Mouse (Mus musculus): ENCODE measurements around the gene Acyp2.
"Not testable (repeated sequence)": the region's sequence is repeated elsewhere in the genome, so short reads cannot be mapped to it uniquely, and the experiment has no call there.

Acyp2 gene

GRCm38 (mm10) chr11:30649001-30649637 lies at the start of gene Acyp2:
Gene Acyp2, minus strand, starts transcription at chr11:30649587.
- peak; percentile 69 to 83 for DNase-seq (ENCODE audit: low spot score in 2 of 2)

- DNase-seq (ENCODE audit: low spot score in 2 of 2): no peak
These were observed 40.0 kb upstream of the Acyp2 start for GRCm38 (mm10) chr11:30689421-30689820.

- peak; percentile 28 to 69 for DNase-seq (ENCODE audit: low spot score in 2 of 2)
These were observed 26.7 kb upstream of the Acyp2 start for GRCm38 (mm10) chr11:30676086-30676485.

GRCm38 (mm10) chr11:30672719-30673118 lies 23.3 kb upstream of the Acyp2 start:
- no peak for DNase-seq (ENCODE audit: low spot score in 2 of 2)

- DNase-seq (ENCODE audit: low spot score in 2 of 2): no peak
These were observed 13.6 kb upstream of the Acyp2 start for GRCm38 (mm10) chr11:30663001-30663400.

- DNase-seq (ENCODE audit: low spot score in 2 of 2): no peak
These were observed 13.2 kb upstream of the Acyp2 start for GRCm38 (mm10) chr11:30662591-30662990.

- DNase-seq (ENCODE audit: low spot score in 2 of 2): peak in 1 of 2 experiments; percentile 72
These were observed 7.7 kb upstream of the Acyp2 start for GRCm38 (mm10) chr11:30657069-30657468.

- no peak for DNase-seq (ENCODE audit: low spot score in 2 of 2)
These were observed 6.7 kb upstream of the Acyp2 start for GRCm38 (mm10) chr11:30656060-30656459.

GRCm38 (mm10) chr11:30650416-30650815 lies 1.0 kb upstream of the Acyp2 start:
- no peak for DNase-seq (ENCODE audit: low spot score in 2 of 2)

GRCm38 (mm10) chr11:30635674-30636073 lies 13.7 kb downstream of the Acyp2 start:
- no peak for DNase-seq (ENCODE audit: low spot score in 2 of 2)

- DNase-seq (ENCODE audit: low spot score in 2 of 2): no peak
These were observed 18.9 kb downstream of the Acyp2 start for GRCm38 (mm10) chr11:30630514-30630913.

- DNase-seq (ENCODE audit: low spot score in 2 of 2): no peak
These were observed 26.2 kb downstream of the Acyp2 start for GRCm38 (mm10) chr11:30623218-30623617.

- not testable (repeated sequence) for DNase-seq (ENCODE audit: low spot score in 2 of 2)
These were observed 27.7 kb downstream of the Acyp2 start for GRCm38 (mm10) chr11:30621386-30622363.

- DNase-seq (ENCODE audit: low spot score in 2 of 2): no peak
These were observed 31.2 kb downstream of the Acyp2 start for GRCm38 (mm10) chr11:30618235-30618634.

- DNase-seq (ENCODE audit: low spot score in 2 of 2): no peak
These were observed 31.8 kb downstream of the Acyp2 start for GRCm38 (mm10) chr11:30617571-30618097.

GRCm38 (mm10) chr11:30615977-30616376 lies 33.4 kb downstream of the Acyp2 start:
- DNase-seq (ENCODE audit: low spot score in 2 of 2): no peak

GRCm38 (mm10) chr11:30613916-30614546 lies 35.4 kb downstream of the Acyp2 start:
- DNase-seq (ENCODE audit: low spot score in 2 of 2): no peak

GRCm38 (mm10) chr11:30612699-30613098 lies 36.7 kb downstream of the Acyp2 start:
- no peak for DNase-seq (ENCODE audit: low spot score in 2 of 2)

- no peak for DNase-seq (ENCODE audit: low spot score in 2 of 2)
These were observed 40.1 kb downstream of the Acyp2 start for GRCm38 (mm10) chr11:30609247-30609646.

- DNase-seq (ENCODE audit: low spot score in 2 of 2): no peak
These were observed 41.5 kb downstream of the Acyp2 start for GRCm38 (mm10) chr11:30607587-30608518.

GRCm38 (mm10) chr11:30597259-30597658 lies 52.1 kb downstream of the Acyp2 start:
- DNase-seq (ENCODE audit: low spot score in 2 of 2): no peak

All from left cerebral cortex, adult 9 months (tissue).